Mouse (Mus musculus) hindbrain, embryonic 13.5 days (tissue): ENCODE results near the gene Hspe1. TPM values are rescaled to one million over a fixed set of nuclear protein-coding genes. Genes with fewer than 3 reads are reported as not detected.

Experiments used
- ATAC-seq: fragments of 200-750 bp; cut with Nextera tagmentation; 2 replicates; pipeline ENCODE4 v1.8.0; 2017; ENCODE audit warnings: moderate TSS enrichment; ENCODE audit not compliant: low FRiP score
- H3K27ac ChIP-seq: fragments of 300-500 bp; sonication (generic); 2 replicates; pipeline ENCODE4 v1.5.1; 2015; ENCODE audit warnings: inconsistent platforms, mild to moderate bottlenecking, moderate library complexity
- H3K27me3 ChIP-seq: fragments of 300-500 bp; sonication (generic); 2 replicates; pipeline ENCODE4 v1.6.1; 2015; ENCODE audit warnings: mild to moderate bottlenecking, inconsistent platforms
- H3K36me3 ChIP-seq: fragments of 300-500 bp; sonication (generic); 2 replicates; pipeline ENCODE4 v1.6.1; 2015; ENCODE audit warnings: mild to moderate bottlenecking, inconsistent platforms
- H3K4me1 ChIP-seq: fragments of 300-500 bp; sonication (generic); replicated peaks from 2 replicates; pipeline ENCODE4 v1.6.1; 2015; ENCODE audit warnings: inconsistent platforms
- H3K4me2 ChIP-seq: fragments of 300-500 bp; sonication (generic); 2 replicates; pipeline ENCODE4 v1.6.1; 2015; ENCODE audit warnings: inconsistent platforms, mild to moderate bottlenecking, moderate library complexity
- H3K4me3 ChIP-seq: fragments of 300-500 bp; sonication (generic); 2 replicates; pipeline ENCODE4 v1.5.1; 2015; ENCODE audit warnings: mild to moderate bottlenecking, inconsistent platforms
- H3K9ac ChIP-seq: fragments of 300-500 bp; sonication (generic); 2 replicates; pipeline ENCODE4 v1.6.1; 2015; ENCODE audit warnings: mild to moderate bottlenecking, inconsistent platforms
- H3K9me3 ChIP-seq: fragments of 300-500 bp; sonication (generic); 2 replicates; pipeline ENCODE4 v1.6.1; 2016; ENCODE audit warnings: inconsistent platforms
- WGBS: fragments of 180-500 bp; shearing (Covaris S2); methylation state at CpG from one replicate; pipeline ENCODE4 v1.1.7; 2015; 5-methylcytosine and 5-hydroxymethylcytosine counted together
- polyA plus RNA-seq: library from polyadenylated mRNA; unstranded; fragments of >200 nt; fragmentation: Nextera tagmentation; extraction: Ambion mirVana; gene quantifications from 2 replicates; pipeline ENCODE4 v1.2.1, GENCODE M21; 2015

Gene Hspe1
- polyA plus RNA-seq, 1 experiment from 2014 or later: 290 TPM

DNA sequence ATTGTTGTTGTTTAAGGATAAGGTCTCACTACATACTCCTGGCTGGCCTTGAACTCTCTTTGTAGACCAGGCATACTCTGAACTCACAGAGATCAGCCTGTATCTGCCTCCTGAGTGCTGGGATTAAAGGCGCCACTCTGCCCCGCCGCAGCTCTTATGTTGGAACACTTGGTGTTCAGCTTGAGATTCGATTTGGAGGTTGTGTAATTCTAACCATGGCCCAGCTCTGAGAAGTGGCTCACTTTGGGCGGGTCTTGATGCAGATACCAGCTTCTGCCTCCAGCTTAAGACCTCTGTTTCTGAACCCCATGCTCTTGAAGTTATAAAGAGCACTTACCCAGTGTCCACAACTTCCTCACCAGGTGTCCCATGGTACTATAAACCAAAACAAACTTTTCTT, 41.8 kb downstream of the Hspe1 start:
- Histone ChIP-seq H3K36me3 (0 out of 2 replicates have a peak, but pooled peaks cover 2% of the 10 kb centered on the region), H3K9ac (no peak overlapping the region)
- 88% methylated on average over 5 of the region's 5 CpGs for WGBS

DNA sequence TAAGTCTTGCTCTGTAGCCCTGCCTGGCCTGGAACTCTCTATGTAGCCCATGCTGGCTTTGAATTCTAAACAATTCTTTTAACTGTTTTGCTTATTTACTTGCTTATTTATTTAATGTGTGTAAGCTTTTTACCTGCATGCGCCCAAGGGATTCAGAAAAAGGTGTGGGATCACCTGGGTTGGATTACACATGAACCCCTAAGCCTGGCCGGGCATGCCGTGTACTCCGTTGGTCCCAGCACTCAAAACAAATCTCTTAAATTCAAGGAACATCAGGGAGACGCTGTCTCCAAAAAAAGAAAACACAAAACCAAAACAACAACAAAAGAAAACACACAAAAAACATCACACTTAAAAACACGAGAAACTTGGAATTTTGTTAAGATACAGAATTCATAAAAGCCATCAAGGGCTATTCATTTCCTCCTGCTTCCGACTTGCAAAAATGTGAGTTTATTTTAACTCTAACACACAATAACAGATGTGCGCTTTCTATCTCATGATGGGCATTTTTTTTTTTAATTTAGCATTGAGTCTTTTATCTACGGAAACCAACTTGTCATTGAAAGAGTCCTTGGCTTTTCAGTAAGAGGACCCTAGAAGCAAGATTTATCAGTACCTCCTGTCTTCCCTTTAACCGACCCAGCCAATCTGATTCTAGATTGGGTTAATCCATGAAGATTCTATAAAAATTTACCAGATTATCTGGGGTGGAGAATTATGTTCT, 42.4 kb downstream of the Hspe1 start:
- peak overlapping the region; percentile 98 for H3K9ac ChIP-seq
- H3K4me1 ChIP-seq: peaks cover 23% of the 10 kb centered on the region
- peak overlapping the region; percentile 93 for H3K4me3 ChIP-seq
- ATAC-seq: no peak
- no peaks in the 10 kb centered on the region for H3K9me3 ChIP-seq
- H3K27ac ChIP-seq: peak overlapping the region; percentile 98
- WGBS: 74% methylated on average over 10 of the region's 10 CpGs
- peak overlapping the region; percentile 59 for H3K4me2 ChIP-seq
- H3K36me3 ChIP-seq: peaks cover 2% of the 10 kb centered on the region; the same call in 1 of the 2 replicates
- no peaks in the 10 kb centered on the region for H3K27me3 ChIP-seq

More for the DNA sequence above, 41.8 kb downstream of the Hspe1 start:
- Histone ChIP-seq H3K4me2 (no peak overlapping the region), H3K27ac (no peak overlapping the region), H3K4me3 (no peak overlapping the region), H3K9me3 (no peaks in the 10 kb centered on the region), H3K27me3 (no peaks in the 10 kb centered on the region), H3K4me1 (peaks cover 23% of the 10 kb centered on the region)
- no peak for ATAC-seq

DNA sequence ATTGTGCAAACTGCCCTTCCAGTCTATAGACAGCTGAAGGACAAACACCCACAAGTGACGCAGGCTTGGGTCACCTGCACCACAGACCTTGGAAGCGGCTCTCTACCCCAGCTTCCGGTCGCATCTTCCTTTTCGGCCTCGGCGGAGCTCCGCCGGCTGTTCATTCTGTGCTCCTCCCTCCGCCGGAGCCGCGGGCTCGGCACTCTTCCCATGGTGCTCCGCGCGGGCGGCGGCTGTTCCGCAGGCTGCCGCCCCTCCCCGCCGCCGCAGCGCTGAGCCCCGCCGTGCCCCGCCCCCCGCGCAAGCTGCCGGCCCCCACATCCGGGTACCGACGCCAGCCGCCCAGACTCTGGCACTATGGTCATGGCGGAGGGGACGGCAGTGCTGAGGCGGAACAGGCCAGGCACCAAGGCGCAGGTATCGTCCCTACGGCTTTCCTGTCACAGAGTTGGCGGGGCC, 43.0 kb downstream of the Hspe1 start, which contains the start of gene Mob4:
Gene Mob4 (plus strand): TSS at position 289 of the 459 bp plus-strand sequence.
- WGBS: under 1% methylated on average over 41 of the region's 42 CpGs
- peaks cover 7% of the 10 kb centered on the region; the same call in 1 of the 2 replicates for H3K36me3 ChIP-seq
- peak within 1 kb of the TSS; percentile 98 for H3K9ac ChIP-seq
- H3K4me1 ChIP-seq: peaks cover 23% of the 10 kb centered on the region
- no peaks in the 10 kb centered on the region for H3K9me3 ChIP-seq
- peak within 1 kb of the TSS; percentile 74 for H3K4me2 ChIP-seq
- H3K27me3 ChIP-seq: no peaks in the 10 kb centered on the region
- H3K4me3 ChIP-seq: peak within 1 kb of the TSS; percentile 93
- H3K27ac ChIP-seq: peak within 1 kb of the TSS; percentile 98
- ATAC-seq: peak; percentile 98

DNA sequence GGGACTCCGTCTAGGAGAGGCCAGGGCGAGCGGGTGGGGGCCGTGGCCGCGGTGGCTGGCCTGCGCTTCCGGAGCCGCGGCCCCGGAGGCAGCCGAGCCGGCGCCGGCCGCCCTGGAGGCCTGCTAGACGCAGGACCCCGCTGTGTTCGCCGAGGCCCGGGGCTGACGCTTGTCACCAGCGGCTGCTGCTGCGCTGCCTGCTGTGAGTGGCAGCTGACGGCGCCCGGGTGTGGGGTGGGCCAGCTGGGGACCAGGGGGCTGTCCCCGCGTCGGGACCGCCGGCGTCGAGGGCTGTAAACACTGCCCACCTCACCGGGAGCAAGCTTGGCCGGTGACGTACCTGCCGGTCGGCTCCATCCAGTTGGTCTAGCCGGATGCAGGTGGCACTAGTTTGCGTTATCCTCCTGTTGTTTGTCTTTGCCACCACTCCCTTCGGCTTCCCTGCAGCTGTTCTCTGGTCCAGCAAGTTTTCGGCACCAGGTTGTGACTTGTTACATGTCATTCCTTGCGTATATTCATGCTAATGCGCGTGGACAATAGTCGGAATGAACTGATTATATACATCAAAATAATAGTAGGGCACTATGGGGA, 43.6 kb downstream of the Hspe1 start:
- peak overlapping the region; percentile 93 for H3K4me3 ChIP-seq
- under 1% methylated on average over 41 of the region's 47 CpGs for WGBS
- H3K27me3 ChIP-seq: no peaks in the 10 kb centered on the region
- peak overlapping the region; percentile 98 for H3K27ac ChIP-seq
- H3K36me3 ChIP-seq: peaks cover 7% of the 10 kb centered on the region; the same call in 1 of the 2 replicates
- H3K9me3 ChIP-seq: no peaks in the 10 kb centered on the region
- H3K9ac ChIP-seq: peak overlapping the region; percentile 98
- ATAC-seq: no peak; the same call in 1 of the 2 replicates
- H3K4me1 ChIP-seq: peaks cover 23% of the 10 kb centered on the region
- peak overlapping the region; percentile 74 for H3K4me2 ChIP-seq

DNA sequence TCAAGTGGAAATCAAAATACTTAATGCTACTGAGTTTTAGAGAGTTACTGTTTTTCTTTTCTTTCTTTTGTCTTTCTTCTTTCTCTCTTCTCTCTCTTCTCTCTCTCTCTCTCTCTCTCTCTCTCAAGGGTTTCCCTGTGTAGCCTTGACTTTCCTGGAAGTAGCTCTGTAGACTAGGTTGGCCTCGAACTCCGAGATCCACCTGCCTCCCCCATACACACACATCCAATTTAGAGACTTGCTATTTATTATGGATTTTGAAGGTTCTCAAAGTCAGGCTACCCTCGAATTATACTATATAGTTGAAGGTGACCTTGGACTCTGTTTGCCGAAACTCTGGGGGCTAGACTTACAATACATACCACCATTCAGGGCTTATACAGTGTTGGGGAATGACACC, 44.4 kb downstream of the Hspe1 start:
- Histone ChIP-seq H3K4me2 (peak overlapping the region; percentile 74), H3K4me3 (peak overlapping the region; percentile 93), H3K36me3 (peaks cover 7% of the 10 kb centered on the region; the same call in 1 of the 2 replicates), H3K9ac (peak overlapping the region; percentile 98), H3K27me3 (no peaks in the 10 kb centered on the region), H3K27ac (no peak overlapping the region), H3K9me3 (no peaks in the 10 kb centered on the region), H3K4me1 (peaks cover 23% of the 10 kb centered on the region)
- 79% methylated on average over 4 of the region's 4 CpGs for WGBS
- ATAC-seq: no peak

DNA sequence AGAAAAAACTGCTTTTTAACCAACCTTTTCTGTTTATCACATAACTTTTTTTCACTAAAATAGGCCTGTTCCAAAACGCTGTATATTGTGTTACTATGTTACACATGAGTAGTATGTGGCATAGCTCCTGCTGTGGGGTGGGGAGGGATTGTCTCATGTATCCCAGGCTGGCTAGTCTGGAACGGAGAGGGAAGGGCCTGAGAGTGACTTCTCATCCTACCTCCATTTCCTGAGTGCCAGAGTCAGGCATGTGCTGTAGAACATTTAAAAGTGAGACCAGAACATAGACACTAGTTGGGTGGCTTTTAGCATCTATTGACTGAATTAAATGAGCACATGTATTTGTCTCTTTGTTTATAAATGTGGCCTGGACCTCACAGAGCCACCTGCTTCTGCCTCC, 45.2 kb downstream of the Hspe1 start:
- H3K9ac ChIP-seq: no peak overlapping the region
- H3K36me3 ChIP-seq: peaks cover 11% of the 10 kb centered on the region
- no peak for ATAC-seq
- H3K27me3 ChIP-seq: no peaks in the 10 kb centered on the region
- H3K4me2 ChIP-seq: peak overlapping the region; percentile 21; the same call in 1 of the 2 replicates
- peaks cover 23% of the 10 kb centered on the region for H3K4me1 ChIP-seq
- no peak overlapping the region for H3K4me3 ChIP-seq
- WGBS: 76% methylated on average over 2 of the region's 2 CpGs
- H3K9me3 ChIP-seq: no peaks in the 10 kb centered on the region
- no peak overlapping the region for H3K27ac ChIP-seq

DNA sequence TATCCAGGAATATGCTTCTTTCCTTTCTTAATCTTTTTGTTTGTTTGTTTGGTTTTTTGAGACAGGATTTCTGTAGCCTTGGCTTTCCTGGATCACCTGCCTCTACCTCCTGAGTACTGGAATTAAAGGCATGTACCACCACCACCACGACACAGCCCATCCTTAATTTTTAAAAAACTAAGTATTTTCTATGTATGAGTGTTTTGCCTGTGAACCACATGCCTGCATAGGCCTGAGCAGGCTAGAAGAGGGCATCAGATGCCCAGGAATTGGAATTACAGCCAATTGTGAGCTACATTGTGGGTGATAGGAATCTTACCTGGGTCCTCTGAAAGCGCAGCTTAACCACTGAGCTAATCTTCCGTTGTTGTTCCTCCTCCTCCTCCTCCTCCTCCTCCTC, 46.4 kb downstream of the Hspe1 start:
- H3K4me1 ChIP-seq: peaks cover 23% of the 10 kb centered on the region
- H3K27ac ChIP-seq: no peak overlapping the region
- no peak overlapping the region for H3K4me3 ChIP-seq
- WGBS: 100% methylated on average over 3 of the region's 3 CpGs
- no peaks in the 10 kb centered on the region for H3K9me3 ChIP-seq
- no peak overlapping the region for H3K4me2 ChIP-seq
- H3K9ac ChIP-seq: no peak overlapping the region
- H3K27me3 ChIP-seq: no peaks in the 10 kb centered on the region
- peaks cover 17% of the 10 kb centered on the region for H3K36me3 ChIP-seq
- ATAC-seq: no peak

DNA sequence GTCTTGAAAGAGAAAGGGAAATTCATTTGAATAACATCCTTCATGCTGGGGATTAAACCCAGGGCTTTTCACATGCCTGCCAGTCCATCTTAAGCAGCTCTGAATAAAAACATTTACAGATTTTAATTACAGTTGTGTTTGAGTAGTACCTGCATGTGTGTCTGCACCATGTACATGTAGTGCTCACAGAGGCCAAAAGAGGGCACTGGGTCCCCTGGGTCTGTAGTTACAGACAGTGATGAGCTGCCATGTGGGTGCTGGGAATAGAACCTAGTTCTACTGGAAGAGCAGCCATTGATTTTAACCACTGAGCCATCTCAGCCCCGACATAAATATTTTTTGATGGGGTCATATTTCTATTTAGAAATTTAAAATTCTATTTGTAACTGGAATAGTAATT, 47.9 kb downstream of the Hspe1 start:
- WGBS: 100% methylated on average over 1 of the region's 1 CpGs
- H3K4me1 ChIP-seq: peaks cover 23% of the 10 kb centered on the region
- no peak overlapping the region for H3K27ac ChIP-seq
- ATAC-seq: no peak
- H3K9ac ChIP-seq: no peak overlapping the region
- no peak overlapping the region for H3K4me3 ChIP-seq
- peaks cover 30% of the 10 kb centered on the region for H3K36me3 ChIP-seq
- H3K9me3 ChIP-seq: no peaks in the 10 kb centered on the region
- no peaks in the 10 kb centered on the region for H3K27me3 ChIP-seq
- H3K4me2 ChIP-seq: no peak overlapping the region

Other genes starting within 250 kb of the Hspe1 start
- gene Ankrd44, start 161.7 kb upstream of the Hspe1 start, polyA plus RNA-seq: 20.9 and 21.1 TPM in 2 replicates
- gene Sf3b1, start 60.7 kb upstream of the Hspe1 start, polyA plus RNA-seq: 343 and 352 TPM in 2 replicates
- 31.6 and 33.4 TPM in 2 replicates for gene Coq10b, start 35.4 kb upstream of the Hspe1 start, polyA plus RNA-seq
- 287 and 288 TPM in 2 replicates for gene Hspd1, start 111 bp downstream of the Hspe1 start, polyA plus RNA-seq
- gene Mob4, start 43.1 kb downstream of the Hspe1 start, polyA plus RNA-seq: 190 and 200 TPM in 2 replicates
- 10.0 and 11.3 TPM in 2 replicates for gene Rftn2, start 138.7 kb downstream of the Hspe1 start, polyA plus RNA-seq
- 3.5 TPM in 2 replicates for gene Mars2, start 149.0 kb downstream of the Hspe1 start, polyA plus RNA-seq